Mouse (Mus musculus): ENCODE data around the gene Zfp651.

The Zfp651 gene

GRCm38 (mm10) chr9:121810081-121810821, 51.1 kb downstream of the Zfp651 start:
- DNase-seq (ENCODE audit: inconsistent ontology term): peak; percentile 72

- DNase-seq (ENCODE audit: inconsistent ontology term): no peak
Measured at GRCm38 (mm10) chr9:121815183-121815582, 56.1 kb downstream of the Zfp651 start.

GRCm38 (mm10) chr9:121819073-121819770, 60.1 kb downstream of the Zfp651 start:
- DNase-seq (ENCODE audit: inconsistent ontology term): peak; percentile 32

GRCm38 (mm10) chr9:121819771-121820471, 60.8 kb downstream of the Zfp651 start:
- peak; percentile 58 for DNase-seq (ENCODE audit: inconsistent ontology term)

- DNase-seq (ENCODE audit: inconsistent ontology term): no peak
Measured at GRCm38 (mm10) chr9:121820765-121821164, 61.6 kb downstream of the Zfp651 start.
